Mouse (Mus musculus): Measurements from ENCODE around the gene Srebf1. TPM values are rescaled to one million over a fixed set of nuclear protein-coding genes. Genes with fewer than 3 reads are reported as not detected.

The Srebf1 gene
- polyA plus RNA-seq, 1 experiment from 2014 or later: 60.0 TPM

DNA sequence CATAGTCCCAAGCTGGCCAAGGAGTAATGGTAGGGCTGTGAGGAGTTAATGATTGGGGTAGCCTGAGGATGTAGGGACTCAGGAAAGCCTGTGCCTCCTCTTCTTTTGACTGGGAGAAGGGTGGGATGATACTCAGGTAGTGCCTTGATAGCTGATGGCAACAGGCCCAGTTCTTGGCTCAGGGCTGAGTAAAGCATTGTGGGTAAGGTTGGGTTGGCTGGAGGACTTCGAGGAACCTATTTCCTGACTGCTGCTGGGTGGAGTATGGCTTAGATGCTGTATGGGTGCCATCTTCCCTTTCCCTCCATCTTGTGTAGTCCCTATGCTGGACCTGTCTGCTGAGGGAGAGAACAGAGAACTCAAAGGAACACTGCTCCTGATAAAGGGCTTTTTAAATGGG, 70.0 kb downstream of the Srebf1 start:
- 83% methylated on average over 1 of the region's 1 CpGs for WGBS
- no peaks in the 10 kb centered on the region for H3K4me1 ChIP-seq
- ATAC-seq (replicated peaks; ENCODE audit: low FRiP score): no peak

GRCm38 (mm10) chr11:60150677-60151076, 71.7 kb downstream of the Srebf1 start:
- 76% methylated on average over 3 of the region's 3 CpGs for WGBS
- Histone ChIP-seq H3K36me3 (peaks cover 50% of the 10 kb centered on the region), H3K27me3 (no peaks in the 10 kb centered on the region), H3K4me1 (0 out of 2 replicates have a peak, but pooled peaks cover under 1% of the 10 kb centered on the region), H3K9me3 (replicated peaks) (no peaks in the 10 kb centered on the region), H3K27ac (no peak overlapping the region), H3K4me3 (replicated peaks) (no peak overlapping the region), H3K9ac (no peak overlapping the region), H3K4me2 (no peak overlapping the region)
- no peak for ATAC-seq (replicated peaks; ENCODE audit: low FRiP score)

More for the DNA sequence above, 70.0 kb downstream of the Srebf1 start:
- no peaks in the 10 kb centered on the region for H3K27me3 ChIP-seq
- H3K4me2 ChIP-seq: no peak overlapping the region
- no peaks in the 10 kb centered on the region for H3K9me3 ChIP-seq (replicated peaks)
- no peak overlapping the region for H3K27ac ChIP-seq
- peaks cover 42% of the 10 kb centered on the region for H3K36me3 ChIP-seq
- H3K4me3 ChIP-seq (replicated peaks): no peak overlapping the region
- no peak overlapping the region for H3K9ac ChIP-seq

Small RNAs within 50 kb of the gene (microRNA-seq; reads per million reads assigned to microRNA genes)
- gene Mir6921 (not detected), gene Mir6922 (not detected)

Other genes with a start within 250 kb of the Srebf1 start
- 12.6 and 13.0 TPM in 2 replicates for gene Pemt, start 176.1 kb downstream of the Srebf1 start, polyA plus RNA-seq (2015; fragmentation: Nextera tagmentation; extraction: Ambion mirVana)
- 21.4 and 23.4 TPM in 2 replicates for gene Rai1, start 117.6 kb downstream of the Srebf1 start, polyA plus RNA-seq (2015; fragmentation: Nextera tagmentation; extraction: Ambion mirVana)
- 27.1 and 33.1 TPM in 2 replicates for gene Tom1l2, start 130.3 kb upstream of the Srebf1 start, polyA plus RNA-seq (2015; fragmentation: Nextera tagmentation; extraction: Ambion mirVana)
- 1.7 and 2.6 TPM in 2 replicates for gene Drc3, start 130.7 kb upstream of the Srebf1 start, polyA plus RNA-seq (2015; fragmentation: Nextera tagmentation; extraction: Ambion mirVana)
- gene Gid4, start 194.6 kb upstream of the Srebf1 start, polyA plus RNA-seq (2015; fragmentation: Nextera tagmentation; extraction: Ambion mirVana): 25.0 and 27.1 TPM in 2 replicates
- gene Atpaf2, start 195.9 kb upstream of the Srebf1 start, polyA plus RNA-seq (2015; fragmentation: Nextera tagmentation; extraction: Ambion mirVana): 53.6 and 55.3 TPM in 2 replicates
- gene Drg2, start 232.0 kb upstream of the Srebf1 start, polyA plus RNA-seq (2015; fragmentation: Nextera tagmentation; extraction: Ambion mirVana): 106 and 120 TPM in 2 replicates
- 0.23 and 0.26 TPM in 2 replicates for gene Myo15, start 246.8 kb upstream of the Srebf1 start, polyA plus RNA-seq (2015; fragmentation: Nextera tagmentation; extraction: Ambion mirVana)

Data from kidney, embryonic 15.5 days (tissue).